Mouse (Mus musculus): ENCODE measurements around the gene Git1. TPM values are rescaled to one million over a fixed set of nuclear protein-coding genes. Genes with fewer than 3 reads are reported as not detected.

Gene Git1
- polyA plus RNA-seq, 1 experiment from 2014 or later, result 9.3 TPM

DNA sequence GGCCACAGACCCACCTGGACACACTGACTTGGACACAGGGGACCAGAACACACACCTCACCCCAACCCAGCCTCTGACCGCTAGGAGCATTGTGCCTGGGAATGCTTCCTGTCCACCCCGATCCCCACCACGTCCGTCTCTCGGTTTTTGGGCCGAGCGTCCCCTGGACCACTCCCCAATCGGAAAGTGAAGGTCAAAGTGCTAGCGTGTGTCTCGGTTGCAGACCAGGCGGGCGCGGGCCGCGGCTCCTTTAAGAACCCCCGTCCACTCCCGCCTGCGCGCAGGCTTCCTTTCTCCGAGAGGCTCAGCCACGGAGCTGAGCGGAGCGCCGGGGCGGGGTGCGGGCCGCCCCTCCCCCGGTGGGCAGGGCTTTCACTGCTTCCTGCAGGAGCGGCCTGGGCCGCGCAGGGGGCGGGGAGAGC is 440 bp upstream of the Git1 start:
- Histone ChIP-seq H3K9ac (peak overlapping the region; percentile 74), H3K9me3 (replicated peaks) (no peaks in the 10 kb centered on the region), H3K27me3 (replicated peaks) (0 out of 2 replicates have a peak, but pooled peaks cover 5% of the 10 kb centered on the region), H3K27ac (ENCODE audit: poor library complexity, severe bottlenecking) (peak overlapping the region; percentile 89), H3K36me3 (no peaks in the 10 kb centered on the region), H3K4me2 (peak overlapping the region; percentile 95), H3K4me3 (peak overlapping the region; percentile 97), H3K4me1 (replicated peaks) (peaks cover 72% of the 10 kb centered on the region)
- under 1% methylated on average over 32 of the region's 32 CpGs for WGBS
- peak; percentile 82 for ATAC-seq (ENCODE audit: insufficient number of reproducible peaks, low FRiP score)

DNA sequence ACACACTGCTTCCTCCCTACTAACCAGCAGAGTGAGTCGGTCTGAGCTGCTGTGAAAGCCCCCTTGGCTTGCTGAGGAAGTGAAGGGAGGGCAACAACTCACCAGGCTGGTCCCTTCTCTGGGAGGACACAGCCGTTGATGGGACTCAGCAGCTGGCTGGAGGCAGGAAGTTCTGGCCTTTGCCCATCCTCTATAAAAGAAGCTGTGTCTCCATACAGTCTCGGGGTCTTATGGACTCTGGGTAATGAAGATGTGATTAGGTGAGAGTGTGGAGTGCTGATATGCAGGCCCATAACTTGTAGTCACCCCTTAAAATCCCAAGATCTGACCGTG is 948 bp downstream of the Git1 start:
- Histone ChIP-seq H3K36me3 (peaks cover 6% of the 10 kb centered on the region), H3K4me2 (peak overlapping the region; percentile 82), H3K27ac (ENCODE audit: poor library complexity, severe bottlenecking) (peak overlapping the region; percentile 89), H3K4me1 (replicated peaks) (peaks cover 72% of the 10 kb centered on the region), H3K9ac (peak overlapping the region; percentile 98), H3K4me3 (peak overlapping the region; percentile 97), H3K9me3 (replicated peaks) (no peaks in the 10 kb centered on the region), H3K27me3 (replicated peaks) (no peaks in the 10 kb centered on the region)
- 21% methylated on average over 4 of the region's 4 CpGs for WGBS
- ATAC-seq (ENCODE audit: insufficient number of reproducible peaks, low FRiP score), result no peak

DNA sequence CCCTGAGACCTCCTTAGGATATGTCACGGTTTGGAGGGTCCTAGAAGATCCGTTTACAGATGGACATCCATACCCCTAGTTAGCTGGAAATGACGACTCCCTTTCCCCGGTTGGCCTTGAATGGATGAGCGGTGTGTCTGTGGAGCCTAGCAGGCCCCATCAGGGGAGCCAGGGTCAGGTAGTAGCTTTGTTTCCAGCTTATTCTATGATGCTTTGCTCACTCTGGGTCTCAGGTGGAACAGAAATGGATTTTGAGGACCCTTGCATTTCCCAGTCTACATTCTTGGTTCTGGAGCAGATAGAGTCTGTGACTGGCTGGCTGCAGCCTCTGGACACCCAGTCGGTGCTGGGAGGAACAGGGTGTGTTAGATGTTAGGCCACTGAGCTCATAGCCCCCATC is 1.4 kb downstream of the Git1 start:
- no peak for ATAC-seq (ENCODE audit: insufficient number of reproducible peaks, low FRiP score)
- Histone ChIP-seq H3K36me3 (peaks cover 11% of the 10 kb centered on the region), H3K9ac (peak overlapping the region; percentile 98), H3K4me2 (peak overlapping the region; percentile 82), H3K27me3 (replicated peaks) (no peaks in the 10 kb centered on the region), H3K4me3 (peak overlapping the region; percentile 97), H3K4me1 (replicated peaks) (peaks cover 72% of the 10 kb centered on the region), H3K27ac (ENCODE audit: poor library complexity, severe bottlenecking) (peak overlapping the region; percentile 89), H3K9me3 (replicated peaks) (no peaks in the 10 kb centered on the region)
- 69% methylated on average over 6 of the region's 6 CpGs for WGBS

DNA sequence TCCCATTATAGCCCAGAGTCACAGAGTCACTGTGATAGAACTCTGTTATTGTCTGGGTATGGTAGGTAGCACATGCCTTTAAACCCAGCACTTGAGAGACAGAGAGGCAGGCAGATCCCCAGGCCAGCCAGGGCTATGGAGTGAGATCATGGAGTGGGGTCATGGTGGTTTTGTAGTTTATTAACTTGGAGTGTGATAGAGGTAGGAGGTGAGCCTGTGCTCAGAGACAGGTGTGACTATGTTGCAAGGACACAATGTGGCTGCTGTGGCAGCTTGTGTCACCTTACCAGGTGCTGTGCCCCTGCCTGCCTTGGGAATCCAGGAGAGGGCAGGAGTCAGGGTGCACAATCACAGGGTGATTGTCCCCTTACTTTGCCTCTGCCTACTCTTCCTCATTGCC is 2.1 kb downstream of the Git1 start:
- H3K36me3 ChIP-seq, result peaks cover 18% of the 10 kb centered on the region
- peaks cover 68% of the 10 kb centered on the region for H3K4me1 ChIP-seq (replicated peaks)
- ATAC-seq (ENCODE audit: insufficient number of reproducible peaks, low FRiP score), result no peak
- H3K4me2 ChIP-seq, result peak overlapping the region; percentile 82; the same call in 1 of the 2 replicates
- no peaks in the 10 kb centered on the region for H3K27me3 ChIP-seq (replicated peaks)
- H3K9me3 ChIP-seq (replicated peaks), result no peaks in the 10 kb centered on the region
- H3K9ac ChIP-seq, result peak overlapping the region; percentile 37
- no peak overlapping the region for H3K27ac ChIP-seq (ENCODE audit: poor library complexity, severe bottlenecking)
- no peak overlapping the region for H3K4me3 ChIP-seq

DNA sequence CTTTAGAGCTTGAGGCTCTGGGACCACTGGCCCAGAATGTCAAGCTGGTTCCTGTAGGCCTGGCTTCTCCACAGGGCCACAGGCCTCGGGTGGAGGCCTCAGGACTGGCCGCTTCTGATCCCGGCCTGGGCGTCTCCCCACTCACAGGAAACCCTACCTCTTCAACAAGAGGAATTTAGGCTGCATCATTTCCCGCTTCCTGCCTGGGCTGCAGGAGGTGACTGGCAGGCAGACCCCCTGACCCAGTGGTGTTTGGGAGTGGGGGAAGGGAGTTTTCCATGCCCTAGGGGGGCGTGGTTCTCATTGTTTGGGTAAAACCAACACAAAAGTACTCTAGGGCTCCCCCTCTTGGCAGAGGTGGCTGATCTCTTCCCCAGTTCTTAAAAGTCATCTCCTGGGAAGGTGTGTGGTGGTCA is 4.0 kb downstream of the Git1 start:
- peak; percentile 20; the same call in 1 of the 2 replicates for ATAC-seq (ENCODE audit: insufficient number of reproducible peaks, low FRiP score)
- Histone ChIP-seq H3K27ac (ENCODE audit: poor library complexity, severe bottlenecking) (peak overlapping the region; percentile 94), H3K4me2 (peak overlapping the region; percentile 26), H3K9me3 (replicated peaks) (no peaks in the 10 kb centered on the region), H3K4me1 (replicated peaks) (peaks cover 59% of the 10 kb centered on the region), H3K4me3 (no peak overlapping the region), H3K27me3 (replicated peaks) (no peaks in the 10 kb centered on the region), H3K36me3 (peaks cover 31% of the 10 kb centered on the region), H3K9ac (peak overlapping the region; percentile 51)
- WGBS, result 24% methylated on average over 6 of the region's 6 CpGs

DNA sequence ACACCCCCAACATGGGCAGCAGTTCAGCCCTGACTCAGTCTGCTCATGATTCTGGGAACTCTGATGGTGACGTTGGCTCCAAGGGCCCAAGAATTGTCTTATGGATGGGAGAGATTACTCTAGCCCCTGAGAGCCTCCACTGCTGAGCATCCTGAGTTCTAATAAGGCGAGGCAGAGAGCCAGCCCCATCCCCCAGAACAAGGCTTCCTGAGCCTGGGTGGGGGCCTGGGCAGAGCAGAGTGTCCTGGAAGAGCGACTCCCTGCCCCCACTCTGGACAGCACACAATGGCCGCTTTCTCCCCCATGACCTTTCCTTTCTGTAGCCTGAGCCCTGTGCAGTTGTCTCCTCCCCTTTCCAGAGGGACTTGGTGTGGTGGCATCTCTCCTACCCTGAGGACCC is 4.5 kb downstream of the Git1 start:
- peak overlapping the region; percentile 26 for H3K4me2 ChIP-seq
- H3K4me3 ChIP-seq, result no peak overlapping the region
- H3K27me3 ChIP-seq (replicated peaks), result no peaks in the 10 kb centered on the region
- peak overlapping the region; percentile 94 for H3K27ac ChIP-seq (ENCODE audit: poor library complexity, severe bottlenecking)
- peaks cover 36% of the 10 kb centered on the region for H3K36me3 ChIP-seq
- peak overlapping the region; percentile 36 for H3K9ac ChIP-seq
- ATAC-seq (ENCODE audit: insufficient number of reproducible peaks, low FRiP score), result 0 out of 2 replicates have a peak, but pooled peaks have one; percentile 13
- H3K4me1 ChIP-seq (replicated peaks), result peaks cover 59% of the 10 kb centered on the region
- H3K9me3 ChIP-seq (replicated peaks), result no peaks in the 10 kb centered on the region
- 25% methylated on average over 4 of the region's 4 CpGs for WGBS

DNA sequence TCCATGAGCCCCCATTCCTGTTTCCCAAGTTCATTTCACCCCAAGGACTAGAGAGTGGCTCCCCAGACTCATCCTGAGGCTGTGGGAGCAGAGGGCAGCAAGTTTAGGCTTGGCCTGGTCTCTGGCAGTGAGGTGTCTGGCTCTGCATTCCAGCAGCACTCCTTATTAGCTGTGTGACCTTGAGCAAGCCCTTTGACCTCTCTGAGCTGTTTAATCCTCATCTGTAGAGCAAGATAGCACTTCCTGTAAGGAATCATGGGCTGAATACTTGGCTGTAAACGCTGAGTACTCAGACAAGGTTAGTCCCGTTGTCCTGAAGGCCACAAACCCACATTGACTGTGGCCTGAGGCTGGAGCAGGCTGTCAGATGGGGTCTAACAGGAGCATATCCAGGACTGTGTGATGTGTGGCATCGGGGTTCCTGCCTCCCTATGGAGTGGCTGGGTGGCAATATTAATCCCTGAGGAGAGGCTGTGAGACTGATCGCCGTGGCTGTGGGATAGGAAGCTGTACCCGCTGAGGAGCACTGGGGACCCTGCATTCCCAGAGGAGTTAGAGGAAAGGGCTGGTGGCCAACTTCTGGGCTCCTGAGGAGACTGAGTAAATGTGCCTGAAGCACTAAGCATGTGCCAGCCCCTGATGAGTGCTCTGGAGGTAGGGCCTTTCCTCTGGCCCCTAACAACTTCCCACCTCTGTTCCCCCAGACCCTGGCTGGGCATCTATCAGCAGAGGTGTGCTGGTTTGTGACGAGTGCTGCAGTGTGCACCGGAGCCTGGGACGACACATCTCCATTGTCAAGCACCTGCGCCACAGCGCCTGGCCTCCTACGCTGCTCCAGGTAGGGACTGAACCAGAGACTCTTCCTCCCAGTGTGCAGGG is 5.1 kb downstream of the Git1 start:
- peak overlapping the region; percentile 94 for H3K27ac ChIP-seq (ENCODE audit: poor library complexity, severe bottlenecking)
- ATAC-seq (ENCODE audit: insufficient number of reproducible peaks, low FRiP score), result no peak
- peak overlapping the region; percentile 36 for H3K9ac ChIP-seq
- no peaks in the 10 kb centered on the region for H3K27me3 ChIP-seq (replicated peaks)
- peaks cover 43% of the 10 kb centered on the region for H3K36me3 ChIP-seq
- no peaks in the 10 kb centered on the region for H3K9me3 ChIP-seq (replicated peaks)
- peaks cover 59% of the 10 kb centered on the region for H3K4me1 ChIP-seq (replicated peaks)
- peak overlapping the region; percentile 26 for H3K4me2 ChIP-seq
- WGBS, result 68% methylated on average over 12 of the region's 12 CpGs
- no peak overlapping the region for H3K4me3 ChIP-seq

DNA sequence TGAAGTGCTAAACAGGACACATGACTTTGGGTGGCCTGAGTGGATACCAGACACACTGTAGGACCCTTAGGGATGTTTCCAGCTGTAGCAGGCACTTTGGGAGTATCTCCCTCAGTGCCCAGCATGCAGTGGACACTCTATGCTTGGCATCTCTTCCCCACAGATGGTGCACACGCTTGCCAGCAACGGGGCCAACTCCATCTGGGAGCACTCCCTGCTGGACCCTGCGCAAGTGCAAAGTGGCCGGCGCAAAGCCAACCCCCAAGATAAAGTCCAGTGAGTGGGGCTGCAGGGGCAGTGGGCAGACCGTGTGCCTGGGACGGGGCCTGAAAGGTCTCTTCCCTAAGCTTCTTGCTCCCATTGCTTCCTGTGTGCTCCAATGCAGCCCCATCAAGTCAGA is 6.0 kb downstream of the Git1 start:
- no peaks in the 10 kb centered on the region for H3K27me3 ChIP-seq (replicated peaks)
- H3K36me3 ChIP-seq, result peaks cover 51% of the 10 kb centered on the region
- H3K27ac ChIP-seq (ENCODE audit: poor library complexity, severe bottlenecking), result no peak overlapping the region
- H3K9ac ChIP-seq, result no peak overlapping the region
- H3K4me3 ChIP-seq, result no peak overlapping the region
- H3K4me2 ChIP-seq, result no peak overlapping the region
- WGBS, result 88% methylated on average over 7 of the region's 7 CpGs
- peaks cover 54% of the 10 kb centered on the region for H3K4me1 ChIP-seq (replicated peaks)
- H3K9me3 ChIP-seq (replicated peaks), result no peaks in the 10 kb centered on the region
- ATAC-seq (ENCODE audit: insufficient number of reproducible peaks, low FRiP score), result no peak

DNA sequence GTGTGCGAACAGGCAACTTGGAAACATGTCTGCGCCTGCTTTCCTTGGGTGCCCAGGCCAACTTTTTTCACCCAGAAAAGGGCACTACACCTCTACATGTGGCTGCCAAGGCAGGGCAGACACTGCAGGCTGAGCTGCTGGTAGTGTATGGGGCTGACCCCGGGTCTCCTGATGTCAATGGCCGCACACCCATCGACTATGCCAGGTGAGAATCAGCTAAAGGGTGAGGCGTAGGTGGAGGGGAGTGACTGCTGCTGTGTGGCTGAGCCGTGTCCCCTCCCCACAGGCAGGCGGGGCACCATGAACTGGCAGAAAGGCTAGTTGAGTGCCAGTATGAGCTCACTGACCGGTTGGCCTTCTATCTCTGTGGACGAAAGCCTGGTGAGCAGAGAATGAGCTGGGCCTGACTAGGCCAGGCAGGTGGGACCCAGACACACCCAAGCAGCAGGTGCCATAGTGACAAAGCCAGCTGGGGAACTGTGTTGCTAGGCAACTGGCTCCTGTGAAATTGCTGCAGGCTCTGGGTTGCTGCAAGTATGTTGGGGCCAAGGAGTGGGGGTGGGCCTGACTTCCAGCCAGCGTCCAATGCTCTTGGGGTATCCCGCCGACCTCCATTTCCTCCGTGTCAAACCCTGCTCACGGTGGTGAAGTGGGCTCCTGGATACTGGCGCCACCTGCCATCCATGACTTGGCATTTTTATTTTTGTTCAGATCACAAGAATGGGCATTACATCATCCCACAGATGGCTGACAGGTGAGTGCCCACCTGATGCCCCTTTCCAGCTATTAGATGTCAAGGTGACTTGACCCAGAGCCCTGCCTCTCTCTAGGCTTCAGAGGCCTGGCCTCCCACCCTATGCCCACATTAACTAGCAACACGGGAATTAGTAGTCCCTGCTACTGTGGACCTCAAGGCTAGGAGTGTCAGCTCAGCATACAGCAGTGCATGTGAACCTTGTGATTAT is 7.3 kb downstream of the Git1 start:
- peaks cover 64% of the 10 kb centered on the region for H3K36me3 ChIP-seq

DNA sequence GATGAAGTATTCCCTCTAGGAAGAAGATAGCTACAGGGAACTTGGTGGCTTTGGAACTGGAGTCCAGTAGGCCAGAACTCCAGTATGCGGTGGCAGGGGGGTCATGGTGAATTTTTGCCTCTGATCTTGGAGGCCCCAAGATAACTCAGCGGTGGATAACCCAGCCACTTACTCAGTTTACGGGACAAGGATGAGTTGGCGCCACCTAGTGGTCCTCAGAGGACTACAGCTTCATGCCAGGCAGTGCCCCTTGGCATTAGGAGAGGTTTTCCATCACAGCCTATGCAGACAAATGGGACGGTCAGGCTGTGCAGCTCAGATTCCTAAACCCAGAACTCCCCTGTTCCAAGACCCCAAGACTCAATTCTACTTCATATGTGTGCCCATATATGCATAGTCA is 8.0 kb downstream of the Git1 start:
- Histone ChIP-seq H3K4me2 (no peak overlapping the region), H3K9ac (no peak overlapping the region), H3K9me3 (replicated peaks) (no peaks in the 10 kb centered on the region), H3K27me3 (replicated peaks) (no peaks in the 10 kb centered on the region), H3K36me3 (peaks cover 72% of the 10 kb centered on the region), H3K4me3 (no peak overlapping the region), H3K4me1 (replicated peaks) (peaks cover 35% of the 10 kb centered on the region), H3K27ac (ENCODE audit: poor library complexity, severe bottlenecking) (no peak overlapping the region)
- WGBS, result 25% methylated on average over 5 of the region's 5 CpGs
- no peak for ATAC-seq (ENCODE audit: insufficient number of reproducible peaks, low FRiP score)

More for the DNA sequence above, 7.3 kb downstream of the Git1 start:
- no peaks in the 10 kb centered on the region for H3K9me3 ChIP-seq (replicated peaks)
- no peak overlapping the region for H3K4me3 ChIP-seq
- WGBS, result 83% methylated on average over 17 of the region's 17 CpGs
- H3K4me2 ChIP-seq, result no peak overlapping the region
- no peak for ATAC-seq (ENCODE audit: insufficient number of reproducible peaks, low FRiP score)
- H3K9ac ChIP-seq, result no peak overlapping the region
- H3K27me3 ChIP-seq (replicated peaks), result no peaks in the 10 kb centered on the region
- H3K27ac ChIP-seq (ENCODE audit: poor library complexity, severe bottlenecking), result no peak overlapping the region
- peaks cover 41% of the 10 kb centered on the region for H3K4me1 ChIP-seq (replicated peaks)

DNA sequence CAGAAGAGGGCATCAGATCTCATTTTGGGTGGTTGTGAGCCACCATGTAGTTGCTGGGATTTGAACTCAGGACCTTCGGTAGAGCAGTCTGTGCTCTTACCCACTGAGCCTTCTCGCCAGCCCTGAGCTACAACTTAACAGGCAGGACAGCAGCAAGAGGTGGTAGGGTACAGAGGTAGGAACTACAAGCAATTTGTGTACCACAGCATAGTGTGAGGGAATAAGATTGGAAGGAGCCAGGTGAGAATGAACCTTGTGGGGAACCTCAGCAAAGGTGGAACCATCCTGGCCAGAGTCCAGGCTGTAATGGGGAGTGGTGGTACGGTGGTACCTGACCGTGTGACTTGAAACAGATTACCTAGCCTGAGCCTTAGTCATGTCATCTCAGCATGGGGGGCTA is 8.6 kb downstream of the Git1 start:
- WGBS, result 86% methylated on average over 4 of the region's 4 CpGs
- no peak overlapping the region for H3K4me3 ChIP-seq
- H3K9ac ChIP-seq, result no peak overlapping the region
- ATAC-seq (ENCODE audit: insufficient number of reproducible peaks, low FRiP score), result no peak
- H3K27me3 ChIP-seq (replicated peaks), result no peaks in the 10 kb centered on the region
- H3K4me2 ChIP-seq, result no peak overlapping the region
- H3K9me3 ChIP-seq (replicated peaks), result no peaks in the 10 kb centered on the region
- H3K27ac ChIP-seq (ENCODE audit: poor library complexity, severe bottlenecking), result no peak overlapping the region
- H3K4me1 ChIP-seq (replicated peaks), result peaks cover 34% of the 10 kb centered on the region
- peaks cover 78% of the 10 kb centered on the region for H3K36me3 ChIP-seq

Measured in heart, embryonic 12.5 days (tissue).